Mouse (Mus musculus) cortical plate, adult 2 months (tissue): ENCODE data around the gene Cdk4.

ENCODE experiments used
- CTCF ChIP-seq: fragments of 200-500 bp; IDR thresholded peaks from 2 replicates; pipeline ENCODE4 v1.5.1; 2011; ENCODE audit warnings: mild to moderate bottlenecking, control low read depth, low read length; ENCODE audit not compliant: insufficient read depth; ENCODE audit errors: extremely low read depth
- POLR2A ChIP-seq: fragments of 200-500 bp; IDR thresholded peaks from 2 replicates; pipeline ENCODE4 v1.6.1; 2011; ENCODE audit warnings: mild to moderate bottlenecking, low read length, control low read depth; ENCODE audit not compliant: insufficient read depth; ENCODE audit errors: extremely low read depth

DNA sequence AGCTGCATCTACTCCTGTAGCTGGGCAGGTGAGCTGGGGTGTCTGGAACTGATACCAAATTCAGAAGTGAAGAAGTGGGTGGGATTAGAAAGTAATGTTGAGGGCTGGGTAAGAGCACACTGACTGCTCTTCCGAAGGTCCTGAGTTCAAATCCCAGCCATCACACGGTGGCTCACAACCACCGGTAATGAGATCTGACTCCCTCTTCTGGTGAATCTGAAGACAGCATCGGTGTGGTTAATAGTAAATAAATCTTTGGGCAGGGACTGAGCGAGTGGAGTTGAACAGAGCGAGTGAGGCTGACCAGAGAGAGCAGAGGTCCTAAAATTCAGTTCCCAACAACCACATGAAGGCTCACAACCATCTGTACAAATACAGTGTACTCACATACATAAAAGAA, 22.3 kb downstream of the Cdk4 start:
- no peak for TF ChIP-seq POLR2A
- TF ChIP-seq CTCF, result no peak
